Mouse (Mus musculus) bone marrow macrophage, adult 2 months (primary cell): Measurements from ENCODE around the gene H2-Q7.
"Not testable (repeated sequence)": the region's sequence is repeated elsewhere in the genome, so short reads cannot be mapped to it uniquely, and the experiment has no call there.

Experiments used
- CTCF ChIP-seq: IDR thresholded peaks from 2 replicates; pipeline ENCODE4 v1.5.1; 2012; ENCODE audit warnings: low read depth, mild to moderate bottlenecking, low read length, moderate library complexity
- POLR2A ChIP-seq: IDR thresholded peaks from 2 replicates; pipeline ENCODE4 v1.6.1; 2012; ENCODE audit warnings: mild to moderate bottlenecking, low read depth, low read length, borderline replicate concordance

GRCm38 (mm10) chr17:35438885-35439284, at the start of gene H2-Q7:
- not testable (repeated sequence) for TF ChIP-seq POLR2A, CTCF
